Mouse (Mus musculus): ENCODE data around the gene Tmem254c. TPM values are rescaled to one million over a fixed set of nuclear protein-coding genes. Genes with fewer than 3 reads are reported as not detected.
"Not testable (repeated sequence)": the region's sequence is repeated elsewhere in the genome, so short reads cannot be mapped to it uniquely, and the experiment has no call there.

The Tmem254c gene
- polyA plus RNA-seq, 1 experiment from 2014 or later: 61.1 TPM

GRCm38 (mm10) chr14:26047026-26047425 lies 20.1 kb downstream of the Tmem254c start:
- not testable (repeated sequence) for H3K36me3 ChIP-seq (ENCODE audit: control insufficient read depth, insufficient read depth, low read length); ATAC-seq; H3K9me3 ChIP-seq (ENCODE audit: control insufficient read depth, low read length); H3K9ac ChIP-seq (ENCODE audit: low read depth, low read length); H3K4me1 ChIP-seq (ENCODE audit: control insufficient read depth, insufficient read depth, low read length); H3K27me3 ChIP-seq (replicated peaks; ENCODE audit: control insufficient read depth, insufficient read depth, low read length); H3K4me3 ChIP-seq (ENCODE audit: low read length); H3K27ac ChIP-seq (ENCODE audit: low read length); H3K4me2 ChIP-seq (ENCODE audit: low read depth, low read length)
- WGBS: no CpG with 5 or more reads among the region's 8 CpGs

- H3K9ac ChIP-seq (ENCODE audit: low read depth, low read length); H3K27ac ChIP-seq (ENCODE audit: low read length); H3K27me3 ChIP-seq (replicated peaks; ENCODE audit: control insufficient read depth, insufficient read depth, low read length); ATAC-seq; H3K9me3 ChIP-seq (ENCODE audit: control insufficient read depth, low read length); H3K36me3 ChIP-seq (ENCODE audit: control insufficient read depth, insufficient read depth, low read length); H3K4me2 ChIP-seq (ENCODE audit: low read depth, low read length); H3K4me1 ChIP-seq (ENCODE audit: control insufficient read depth, insufficient read depth, low read length); H3K4me3 ChIP-seq (ENCODE audit: low read length): not testable (repeated sequence)
- no CpG with 5 or more reads among the region's 5 CpGs for WGBS
Measured at GRCm38 (mm10) chr14:26045007-26045406, 22.1 kb downstream of the Tmem254c start.

- H3K9me3 ChIP-seq (ENCODE audit: control insufficient read depth, low read length); H3K9ac ChIP-seq (ENCODE audit: low read depth, low read length); H3K36me3 ChIP-seq (ENCODE audit: control insufficient read depth, insufficient read depth, low read length); H3K27me3 ChIP-seq (replicated peaks; ENCODE audit: control insufficient read depth, insufficient read depth, low read length); ATAC-seq; H3K4me2 ChIP-seq (ENCODE audit: low read depth, low read length); H3K4me1 ChIP-seq (ENCODE audit: control insufficient read depth, insufficient read depth, low read length); H3K27ac ChIP-seq (ENCODE audit: low read length); H3K4me3 ChIP-seq (ENCODE audit: low read length): not testable (repeated sequence)
- WGBS: no CpG with 5 or more reads among the region's 26 CpGs
Measured at GRCm38 (mm10) chr14:26042611-26043010, 24.5 kb downstream of the Tmem254c start, which contains the start of gene Gm9780. Gene Gm9780 (minus strand): TSS chr14:26042711.

- H3K4me1 ChIP-seq (ENCODE audit: control insufficient read depth, insufficient read depth, low read length); H3K27me3 ChIP-seq (replicated peaks; ENCODE audit: control insufficient read depth, insufficient read depth, low read length); H3K27ac ChIP-seq (ENCODE audit: low read length); H3K9ac ChIP-seq (ENCODE audit: low read depth, low read length); ATAC-seq; H3K9me3 ChIP-seq (ENCODE audit: control insufficient read depth, low read length); H3K4me3 ChIP-seq (ENCODE audit: low read length); H3K4me2 ChIP-seq (ENCODE audit: low read depth, low read length); H3K36me3 ChIP-seq (ENCODE audit: control insufficient read depth, insufficient read depth, low read length): not testable (repeated sequence)
- WGBS: no CpG with 5 or more reads among the region's 6 CpGs
Measured at GRCm38 (mm10) chr14:26035439-26035838, 31.7 kb downstream of the Tmem254c start.

GRCm38 (mm10) chr14:26034364-26034763 lies 32.8 kb downstream of the Tmem254c start:
- not testable (repeated sequence) for H3K4me2 ChIP-seq (ENCODE audit: low read depth, low read length); H3K27me3 ChIP-seq (replicated peaks; ENCODE audit: control insufficient read depth, insufficient read depth, low read length); H3K36me3 ChIP-seq (ENCODE audit: control insufficient read depth, insufficient read depth, low read length); H3K27ac ChIP-seq (ENCODE audit: low read length); H3K4me3 ChIP-seq (ENCODE audit: low read length); H3K9ac ChIP-seq (ENCODE audit: low read depth, low read length); H3K4me1 ChIP-seq (ENCODE audit: control insufficient read depth, insufficient read depth, low read length); H3K9me3 ChIP-seq (ENCODE audit: control insufficient read depth, low read length)
- ATAC-seq: peak; percentile 50
- no CpG with 5 or more reads among the region's 3 CpGs for WGBS

- not testable (repeated sequence) for H3K27me3 ChIP-seq (replicated peaks; ENCODE audit: control insufficient read depth, insufficient read depth, low read length); H3K9ac ChIP-seq (ENCODE audit: low read depth, low read length); H3K4me1 ChIP-seq (ENCODE audit: control insufficient read depth, insufficient read depth, low read length); H3K9me3 ChIP-seq (ENCODE audit: control insufficient read depth, low read length); H3K4me2 ChIP-seq (ENCODE audit: low read depth, low read length); H3K36me3 ChIP-seq (ENCODE audit: control insufficient read depth, insufficient read depth, low read length); H3K4me3 ChIP-seq (ENCODE audit: low read length); H3K27ac ChIP-seq (ENCODE audit: low read length); ATAC-seq
- no CpG with 5 or more reads among the region's 12 CpGs for WGBS
Measured at GRCm38 (mm10) chr14:26025653-26026052, 41.5 kb downstream of the Tmem254c start.

GRCm38 (mm10) chr14:26022831-26023230 lies 44.3 kb downstream of the Tmem254c start:
- not testable (repeated sequence) for H3K9ac ChIP-seq (ENCODE audit: low read depth, low read length); H3K36me3 ChIP-seq (ENCODE audit: control insufficient read depth, insufficient read depth, low read length)
- no CpG with 5 or more reads among the region's 6 CpGs for WGBS

GRCm38 (mm10) chr14:26021555-26021954 lies 45.6 kb downstream of the Tmem254c start:
- H3K4me2 ChIP-seq (ENCODE audit: low read depth, low read length); ATAC-seq; H3K9ac ChIP-seq (ENCODE audit: low read depth, low read length); H3K27me3 ChIP-seq (replicated peaks; ENCODE audit: control insufficient read depth, insufficient read depth, low read length); H3K9me3 ChIP-seq (ENCODE audit: control insufficient read depth, low read length); H3K4me3 ChIP-seq (ENCODE audit: low read length); H3K4me1 ChIP-seq (ENCODE audit: control insufficient read depth, insufficient read depth, low read length); H3K27ac ChIP-seq (ENCODE audit: low read length); H3K36me3 ChIP-seq (ENCODE audit: control insufficient read depth, insufficient read depth, low read length): not testable (repeated sequence)
- no CpG with 5 or more reads among the region's 9 CpGs for WGBS

More at GRCm38 (mm10) chr14:26022831-26023230, 44.3 kb downstream of the Tmem254c start:
- not testable (repeated sequence) for ATAC-seq; H3K4me2 ChIP-seq (ENCODE audit: low read depth, low read length); H3K27ac ChIP-seq (ENCODE audit: low read length); H3K27me3 ChIP-seq (replicated peaks; ENCODE audit: control insufficient read depth, insufficient read depth, low read length); H3K9me3 ChIP-seq (ENCODE audit: control insufficient read depth, low read length); H3K4me3 ChIP-seq (ENCODE audit: low read length); H3K4me1 ChIP-seq (ENCODE audit: control insufficient read depth, insufficient read depth, low read length)

- H3K4me1 ChIP-seq (ENCODE audit: control insufficient read depth, insufficient read depth, low read length); H3K27ac ChIP-seq (ENCODE audit: low read length); ATAC-seq; H3K36me3 ChIP-seq (ENCODE audit: control insufficient read depth, insufficient read depth, low read length); H3K4me2 ChIP-seq (ENCODE audit: low read depth, low read length); H3K4me3 ChIP-seq (ENCODE audit: low read length); H3K27me3 ChIP-seq (replicated peaks; ENCODE audit: control insufficient read depth, insufficient read depth, low read length); H3K9ac ChIP-seq (ENCODE audit: low read depth, low read length); H3K9me3 ChIP-seq (ENCODE audit: control insufficient read depth, low read length): not testable (repeated sequence)
- no CpG with 5 or more reads among the region's 7 CpGs for WGBS
Measured at GRCm38 (mm10) chr14:26016414-26016813, 50.7 kb downstream of the Tmem254c start.

Measured in intestine, embryonic 16.5 days (tissue).